Mouse (Mus musculus) spleen, adult 10 weeks (tissue): Measurements from ENCODE around the gene Arfip2. TPM values are rescaled to one million over a fixed set of nuclear protein-coding genes. Genes with fewer than 3 reads are reported as not detected.

Source experiments
- polyA plus RNA-seq: library from polyadenylated mRNA; stranded (reverse); fragments of 350-450 nt; fragmentation: Illumina TruSeq; extraction: RNeasy Lipid Tissue Mini Kit (QIAGEN cat#74804); gene quantifications from one replicate; pipeline ENCODE4 v1.2.3, GENCODE M21; 2015; ENCODE audit warnings: low replicate concordance; ENCODE audit not compliant: insufficient read depth

Gene Arfip2
- polyA plus RNA-seq = 23.6 TPM

DNA sequence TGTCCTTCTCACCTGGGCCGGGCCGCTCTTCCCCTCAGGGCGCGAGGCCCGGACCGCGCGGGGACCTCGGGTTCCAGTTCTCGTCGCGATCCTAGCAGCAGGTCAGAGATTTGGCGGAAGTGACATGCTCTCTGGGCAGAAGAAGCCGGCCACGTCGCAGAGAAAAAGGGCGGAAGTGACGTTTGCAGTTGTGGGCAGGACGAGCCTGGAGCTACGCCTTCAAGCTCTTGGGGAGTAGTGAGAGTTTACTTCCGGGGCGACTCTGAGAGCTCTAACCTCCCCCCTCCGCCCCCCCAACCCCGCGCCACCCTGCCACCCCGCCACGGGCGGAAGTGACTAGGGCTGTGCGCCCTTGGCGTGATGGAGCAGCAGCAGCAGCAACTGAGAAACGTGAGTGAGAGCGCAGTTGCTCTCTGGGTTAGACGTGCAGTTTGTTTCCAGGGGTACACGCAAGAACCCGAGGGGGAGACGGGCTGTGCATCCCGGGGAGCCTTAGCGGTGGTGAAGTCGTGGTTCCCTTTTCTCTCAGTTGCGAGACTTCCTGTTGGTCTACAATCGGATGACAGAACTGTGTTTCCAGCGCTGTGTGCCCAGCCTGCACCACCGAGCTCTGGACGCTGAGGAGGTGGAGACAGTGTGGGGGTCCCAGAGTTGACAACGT, at the start of gene Arfip2, which contains the start of gene Gm45799:
TSS of gene Arfip2 (minus strand) at position 184 of the 661 bp plus-strand sequence.
TSS of gene Gm45799 (plus strand) at position 320 of the 661 bp plus-strand sequence.

GRCm38 (mm10) chr7:105650639-105651435, 10.6 kb upstream of the Arfip2 start, which contains the start of gene Dnhd1:
Gene Dnhd1, plus strand, starts transcription at chr7:105650827.

DNA sequence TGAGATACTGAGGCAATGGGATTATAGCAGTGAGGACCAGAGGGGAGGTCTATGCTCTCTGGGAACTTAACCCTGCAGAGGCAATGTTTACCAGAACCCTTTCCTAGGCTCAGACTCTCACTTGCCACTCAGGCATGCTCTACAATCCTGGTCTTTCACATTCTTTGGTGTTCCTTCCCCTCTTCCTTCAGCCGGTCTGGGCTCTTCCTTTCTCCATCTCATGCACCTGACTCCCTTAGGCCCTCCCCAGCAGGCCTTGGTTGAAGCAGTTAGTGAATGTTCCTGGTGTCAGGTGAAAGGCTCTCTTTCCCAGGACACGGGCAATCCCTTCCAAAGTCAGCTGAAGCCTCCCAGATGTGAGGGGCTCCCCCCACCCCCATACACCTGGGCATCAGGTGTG, 460 bp downstream of the Arfip2 start, which contains the start of gene Timm10b:
TSS of gene Timm10b (plus strand) at position 301 of the 400 bp plus-strand sequence.

DNA sequence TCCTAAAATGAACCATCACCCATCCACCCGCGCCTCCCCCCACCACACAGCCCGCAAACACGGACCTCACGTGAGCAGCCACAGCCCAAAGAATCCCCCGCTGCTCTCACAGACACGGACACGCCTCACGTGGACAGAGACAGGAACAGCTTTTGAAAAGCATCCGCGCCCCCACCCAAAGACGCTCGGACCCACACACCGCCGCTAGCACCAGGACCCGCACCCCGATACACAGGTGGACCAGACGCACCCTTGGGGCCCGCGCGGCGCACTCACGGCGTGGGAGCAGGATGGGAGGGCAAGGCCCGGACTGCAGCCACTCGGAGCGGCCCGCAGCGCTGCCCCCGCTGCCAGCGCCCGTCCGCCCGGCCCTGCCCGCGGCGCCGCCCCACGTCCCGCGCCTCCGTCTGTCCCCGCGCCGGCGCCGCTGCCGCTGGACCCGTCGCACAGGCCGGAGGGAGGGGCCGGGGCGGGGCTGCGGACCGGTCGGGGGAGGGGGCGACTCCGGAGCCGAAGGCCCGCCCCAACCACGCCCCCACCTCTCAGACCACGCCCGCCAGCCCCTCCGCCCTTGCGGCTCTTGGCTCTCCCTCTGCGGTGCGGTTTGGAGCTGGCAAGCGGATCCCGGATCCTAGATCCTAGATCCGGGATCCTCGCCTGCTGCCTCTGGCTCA, 7.0 kb downstream of the Arfip2 start, which contains the start of gene Trim3:
TSS of gene Trim3 (minus strand) at position 445 of the 674 bp plus-strand sequence.

Other genes starting within 250 kb of the Arfip2 start
- gene Fam160a2, start 240.4 kb downstream of the Arfip2 start, polyA plus RNA-seq = 19.9 TPM
- not detected for gene Cnga4, start 235.8 kb downstream of the Arfip2 start, polyA plus RNA-seq
- gene Cckbr, start 214.7 kb downstream of the Arfip2 start, polyA plus RNA-seq = not detected
- gene Cavin3, start 158.1 kb downstream of the Arfip2 start, polyA plus RNA-seq = 12.3 TPM
- gene Smpd1, start 86.1 kb downstream of the Arfip2 start, polyA plus RNA-seq = 12.2 TPM
- gene Apbb1, start 58.8 kb downstream of the Arfip2 start, polyA plus RNA-seq = 1.8 TPM
- 0.26 TPM for gene Hpx, start 40.3 kb downstream of the Arfip2 start, polyA plus RNA-seq
- 38.1 TPM for gene Trim3, start 6.8 kb downstream of the Arfip2 start, polyA plus RNA-seq
- gene Timm10b, start 360 bp downstream of the Arfip2 start, polyA plus RNA-seq = 33.4 TPM
- 6.7 TPM for gene Gm45799, start 136 bp upstream of the Arfip2 start, polyA plus RNA-seq
- 7.2 TPM for gene Dnhd1, start 10.4 kb upstream of the Arfip2 start, polyA plus RNA-seq
- 159 TPM for gene Ilk, start 96.2 kb upstream of the Arfip2 start, polyA plus RNA-seq
- 51.1 TPM for gene Rrp8, start 97.0 kb upstream of the Arfip2 start, polyA plus RNA-seq
- 127 TPM for gene Taf10, start 103.9 kb upstream of the Arfip2 start, polyA plus RNA-seq
- gene Tpp1, start 111.8 kb upstream of the Arfip2 start, polyA plus RNA-seq = 96.7 TPM
- gene Dchs1, start 147.2 kb upstream of the Arfip2 start, polyA plus RNA-seq = 2.1 TPM
- gene Mrpl17, start 170.7 kb upstream of the Arfip2 start, polyA plus RNA-seq = 71.3 TPM